ENCODE assay signal across 8 mouse cellular contexts in the genomic region with DNA sequence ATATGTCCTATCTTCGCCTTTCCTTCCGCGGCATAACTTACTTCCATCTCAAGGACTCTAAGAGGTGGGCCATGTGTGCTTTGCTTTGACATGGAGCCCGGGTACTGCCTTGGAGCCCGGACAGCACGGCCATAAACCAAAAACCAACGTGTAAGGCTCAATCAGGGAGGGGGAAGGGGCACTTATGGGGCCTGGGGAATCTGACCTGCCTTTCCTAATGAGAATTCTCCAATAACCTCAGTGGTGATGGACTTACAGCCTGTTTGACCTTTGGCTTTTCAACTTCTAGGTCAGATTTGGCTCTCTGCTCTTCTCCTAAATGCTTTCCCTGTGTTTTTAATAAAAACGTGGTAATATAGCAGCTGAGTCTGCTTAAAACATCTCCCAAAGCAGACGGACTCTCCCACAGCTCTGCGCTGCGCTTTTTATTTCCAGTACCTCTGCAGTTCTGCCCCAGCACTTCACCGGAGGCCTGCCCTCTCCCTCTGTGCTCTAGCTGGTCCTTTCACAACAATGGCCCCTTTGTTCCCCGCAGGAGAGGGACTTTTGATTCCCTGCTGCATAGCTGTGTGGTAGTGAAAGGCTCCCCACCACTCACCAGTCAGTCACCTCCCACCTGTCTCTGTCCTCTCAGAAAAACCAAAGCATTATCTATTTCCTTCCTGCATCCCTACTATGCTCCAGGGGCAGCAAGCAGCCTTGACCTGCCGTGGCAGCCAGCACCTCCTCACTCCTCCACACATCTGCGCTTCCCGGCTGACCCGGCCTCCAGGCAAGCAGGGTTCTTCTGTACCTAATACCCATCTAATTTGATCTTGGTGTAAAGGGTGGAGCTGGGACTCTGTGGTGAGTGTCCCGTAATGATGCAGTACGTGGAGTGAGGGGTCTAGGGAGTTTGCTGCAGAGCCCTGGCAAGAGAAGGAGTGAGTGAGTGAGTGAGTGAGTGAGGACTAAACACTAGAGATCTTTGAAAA. TPM values are rescaled to one million over a fixed set of nuclear protein-coding genes. Genes with fewer than 3 reads are reported as not detected.
DNase-seq lines count a peak whose midpoint lies in the region; ATAC-seq and TF ChIP-seq lines count a peak whose summit lies in the region.
"Had no signal": no experiment of that assay in that cellular context is flagged by ENCODE, and none has a peak within 500 bp of the region (broad histone marks: within the 10 kb centered on the region; RNA-seq: fewer than 3 reads in every experiment).

No protein-coding gene starts in this region.

- WGBS in forebrain, embryonic 10.5 days: 32% methylated on average over 19 of the region's 19 CpGs
- 21% methylated on average over 19 of the region's 19 CpGs for WGBS in limb, embryonic 12.5 days

- H3K4me3 ChIP-seq in testis, adult 2 months (ENCODE audit: control insufficient read depth, low read depth, low read length): peak overlapping the region; percentile 72
- H3K4me3 ChIP-seq in forebrain, embryonic 10.5 days: no peak overlapping the region; the same call in 1 of the 2 replicates
- H3K4me3 ChIP-seq in limb, embryonic 12.5 days (replicated peaks): no peak overlapping the region

- TF ChIP-seq CTCF in testis, adult 2 months (IDR thresholded peaks at IDR 0.05; ENCODE audit: control insufficient read depth, insufficient read depth, insufficient replicate concordance, low read depth, low read length): no peak

- peaks cover 10% of the 10 kb centered on the region for H3K4me1 ChIP-seq in testis, adult 2 months (ENCODE audit: control insufficient read depth, insufficient read depth, low read length)
- H3K4me1 ChIP-seq in forebrain, embryonic 10.5 days: peaks cover 45% of the 10 kb centered on the region
- H3K4me1 ChIP-seq in limb, embryonic 12.5 days (replicated peaks): peaks cover 41% of the 10 kb centered on the region

- no peaks in the 10 kb centered on the region for H3K36me3 ChIP-seq in testis, adult 2 months (ENCODE audit: control insufficient read depth, insufficient read depth, low read length)
- H3K36me3 ChIP-seq in forebrain, embryonic 10.5 days (replicated peaks): peaks cover 80% of the 10 kb centered on the region
- peaks cover 51% of the 10 kb centered on the region for H3K36me3 ChIP-seq in limb, embryonic 12.5 days

- no peak overlapping the region for H3K27ac ChIP-seq in testis, adult 2 months (ENCODE audit: control insufficient read depth, insufficient read depth, low read depth, low read length)
- H3K27ac ChIP-seq in forebrain, embryonic 10.5 days: peak overlapping the region; percentile 67
- peak overlapping the region; percentile 79 for H3K27ac ChIP-seq in limb, embryonic 12.5 days

- no peak for TF ChIP-seq POLR2A in testis, adult 2 months (IDR thresholded peaks at IDR 0.05; ENCODE audit: control insufficient read depth, low read depth, low read length)

- DNase-seq in testis, postnatal 10 days (ENCODE audit: low spot score): no peak
- peak; percentile 50 for DNase-seq in forebrain, embryonic 10.5 days (ENCODE audit: extremely low spot score, low spot score)
- no peak for DNase-seq in urinary bladder, postnatal 10 days (ENCODE audit: low spot score)
- no peak for DNase-seq in ovary, postnatal 10 days (ENCODE audit: low spot score)
- DNase-seq in heart, adult 9 months (ENCODE audit: low spot score in 2 of 2): no peak
- DNase-seq: cerebellum, adult 9-10 months had no signal

- ATAC-seq in limb, embryonic 12.5 days (ENCODE audit: insufficient number of reproducible peaks, insufficient read depth, low FRiP score, low TSS enrichment, low read depth): peak; percentile 80

- H3K27me3 ChIP-seq in testis, adult 2 months (ENCODE audit: control insufficient read depth, insufficient read depth, low read length): no peaks in the 10 kb centered on the region
- 0 out of 2 replicates have a peak, but pooled peaks cover 12% of the 10 kb centered on the region for H3K27me3 ChIP-seq in forebrain, embryonic 10.5 days (ENCODE audit: poor library complexity, severe bottlenecking)
- H3K27me3 ChIP-seq in limb, embryonic 12.5 days: no peaks in the 10 kb centered on the region

- H3K9ac ChIP-seq in limb, embryonic 12.5 days (replicated peaks): no peak overlapping the region

- H3K9me3 ChIP-seq in forebrain, embryonic 10.5 days: no peaks in the 10 kb centered on the region
- no peaks in the 10 kb centered on the region for H3K9me3 ChIP-seq in limb, embryonic 12.5 days

- H3K4me2 ChIP-seq in limb, embryonic 12.5 days: no peak overlapping the region

RNA-seq across cellular contexts. Expression of gene Efnb2, which starts 41.5 kb away (rescaled TPM):
- 3.4 and 5.4 TPM in 2 replicates for polyA plus RNA-seq in testis, adult 2 months (2012; rRNA removed)
- 28.7 and 29.9 TPM in 2 replicates for polyA plus RNA-seq in forebrain, embryonic 10.5 days (2016; fragmentation: Nextera tagmentation; extraction: Ambion mirVana)
- 32.4 and 38.1 TPM in 2 replicates for polyA plus RNA-seq in limb, embryonic 12.5 days (2016; fragmentation: Nextera tagmentation; extraction: Ambion mirVana)
